Mouse (Mus musculus): Measurements from ENCODE around the gene Arhgap17. TPM values are rescaled to one million over a fixed set of nuclear protein-coding genes. Genes with fewer than 3 reads are reported as not detected.

Gene Arhgap17
- total and polyA plus RNA-seq, 3 experiments = 21.1 to 133 (median 80.8) TPM

- TF ChIP-seq GATA1 (IDR thresholded peaks at IDR 0.05; ENCODE audit: borderline replicate concordance, low read length) (no peak), TAL1 (conservative IDR thresholded peaks at IDR 0.05; ENCODE audit: low read depth, low read length) (no peak), GATA2 (IDR thresholded peaks at IDR 0.05; ENCODE audit: borderline replicate concordance, low read depth, low read length) (no peak)
- Histone ChIP-seq H3K4me3 (ENCODE audit: low read depth, low read length) (no peak overlapping the region), H3K9me3 (replicated peaks) (no peaks in the 10 kb centered on the region), H3K4me1 (ENCODE audit: insufficient read depth, low read depth, low read length) (peaks cover 18% of the 10 kb centered on the region), H3K36me3 (replicated peaks) (peaks cover 89% of the 10 kb centered on the region), H3K27me3 (ENCODE audit: insufficient read depth, low read length) (no peaks in the 10 kb centered on the region)
- ATAC-seq (ENCODE audit: extremely low read depth, insufficient number of reproducible peaks, low FRiP score, poor library complexity, severe bottlenecking) (no peak), DNase-seq (ENCODE audit: low spot score) (no peak)
Observed at GRCm38 (mm10) chr7:123326901-123327300, 42.8 kb downstream of the Arhgap17 start.

- TF ChIP-seq TAL1 (conservative IDR thresholded peaks at IDR 0.05; ENCODE audit: low read depth, low read length) (no peak), GATA1 (IDR thresholded peaks at IDR 0.05; ENCODE audit: borderline replicate concordance, low read length) (no peak), POLR2AphosphoS5 (IDR thresholded peaks at IDR 0.05; ENCODE audit: insufficient replicate concordance, low read depth, low read length) (no peak), CTCF (IDR thresholded peaks at IDR 0.05; ENCODE audit: low read depth, low read length) (no peak), GATA2 (IDR thresholded peaks at IDR 0.05; ENCODE audit: borderline replicate concordance, low read depth, low read length) (no peak)
- ATAC-seq (ENCODE audit: extremely low read depth, insufficient number of reproducible peaks, low FRiP score, poor library complexity, severe bottlenecking) = no peak
- H3K4me1 ChIP-seq (ENCODE audit: insufficient read depth, low read depth, low read length) = peaks cover 18% of the 10 kb centered on the region
- H3K9me3 ChIP-seq (replicated peaks) = no peaks in the 10 kb centered on the region
- peaks cover 91% of the 10 kb centered on the region for H3K36me3 ChIP-seq (replicated peaks)
- no peaks in the 10 kb centered on the region for H3K27me3 ChIP-seq (ENCODE audit: insufficient read depth, low read length)
- no peak for DNase-seq (ENCODE audit: low spot score)
- H3K4me3 ChIP-seq (ENCODE audit: low read depth, low read length) = no peak overlapping the region
Observed at GRCm38 (mm10) chr7:123326062-123326461, 43.7 kb downstream of the Arhgap17 start.

- ATAC-seq (ENCODE audit: extremely low read depth, insufficient number of reproducible peaks, low FRiP score, poor library complexity, severe bottlenecking) (no peak), DNase-seq (ENCODE audit: low spot score) (no peak)
- Histone ChIP-seq H3K36me3 (replicated peaks) (peaks cover 90% of the 10 kb centered on the region), H3K4me3 (ENCODE audit: low read depth, low read length) (no peak overlapping the region), H3K4me1 (ENCODE audit: insufficient read depth, low read depth, low read length) (peaks cover 9% of the 10 kb centered on the region), H3K27me3 (ENCODE audit: insufficient read depth, low read length) (no peaks in the 10 kb centered on the region), H3K9me3 (replicated peaks) (no peaks in the 10 kb centered on the region)
- no peak for TF ChIP-seq GATA2 (IDR thresholded peaks at IDR 0.05; ENCODE audit: borderline replicate concordance, low read depth, low read length)
- TF ChIP-seq TAL1 (conservative IDR thresholded peaks at IDR 0.05; ENCODE audit: low read depth, low read length) = no peak
- TF ChIP-seq POLR2AphosphoS5 (IDR thresholded peaks at IDR 0.05; ENCODE audit: insufficient replicate concordance, low read depth, low read length) = no peak
- no peak for TF ChIP-seq CTCF (IDR thresholded peaks at IDR 0.05; ENCODE audit: low read depth, low read length)
- no peak for TF ChIP-seq GATA1 (IDR thresholded peaks at IDR 0.05; ENCODE audit: borderline replicate concordance, low read length)
Observed at GRCm38 (mm10) chr7:123324105-123324504, 45.6 kb downstream of the Arhgap17 start.

- H3K9me3 ChIP-seq (replicated peaks) = no peaks in the 10 kb centered on the region
- TF ChIP-seq CTCF (IDR thresholded peaks at IDR 0.05; ENCODE audit: low read depth, low read length) = no peak
- no peak overlapping the region for H3K4me3 ChIP-seq (ENCODE audit: low read depth, low read length)
- peaks cover 94% of the 10 kb centered on the region for H3K36me3 ChIP-seq (replicated peaks)
- DNase-seq (ENCODE audit: low spot score) (no peak), ATAC-seq (ENCODE audit: extremely low read depth, insufficient number of reproducible peaks, low FRiP score, poor library complexity, severe bottlenecking) (no peak)
- peaks cover 9% of the 10 kb centered on the region for H3K4me1 ChIP-seq (ENCODE audit: insufficient read depth, low read depth, low read length)
- no peaks in the 10 kb centered on the region for H3K27me3 ChIP-seq (ENCODE audit: insufficient read depth, low read length)
Observed at GRCm38 (mm10) chr7:123323388-123323787, 46.3 kb downstream of the Arhgap17 start.

DNA sequence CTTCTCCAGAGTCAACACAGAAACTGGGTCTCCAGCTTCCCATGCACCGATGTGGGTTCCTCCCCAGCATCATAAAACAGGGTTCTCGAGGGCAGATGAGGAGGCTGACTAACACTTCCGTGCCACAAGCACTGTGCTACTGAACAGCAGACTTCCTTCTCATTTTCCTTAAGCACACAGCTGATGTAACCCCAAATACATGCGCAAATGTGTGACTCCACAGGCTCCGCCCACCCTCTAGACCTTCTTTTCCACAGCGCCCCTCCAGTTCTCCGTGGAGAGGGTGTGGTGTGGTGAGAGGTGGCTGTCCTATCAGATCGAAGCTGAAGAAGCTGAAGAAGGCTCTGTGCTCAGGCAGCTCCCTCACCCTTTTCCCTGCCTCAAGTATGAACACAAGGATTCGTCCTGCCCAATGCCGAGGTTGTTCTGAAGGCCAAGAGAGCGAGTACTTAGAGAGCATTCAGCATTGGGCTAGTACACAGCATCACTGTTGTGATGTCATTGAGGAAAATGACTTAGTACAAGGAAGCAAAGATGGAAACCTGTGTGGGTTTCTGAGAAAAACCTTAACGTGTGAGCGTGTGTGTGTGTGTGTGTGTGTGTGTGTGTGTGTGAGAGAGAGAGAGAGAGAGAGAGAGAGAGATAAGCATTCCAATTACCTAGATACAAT is 47.1 kb downstream of the Arhgap17 start:
- Histone ChIP-seq H3K4me3 (ENCODE audit: low read depth, low read length) (no peak overlapping the region), H3K9me3 (replicated peaks) (no peaks in the 10 kb centered on the region), H3K36me3 (replicated peaks) (peaks cover 91% of the 10 kb centered on the region), H3K4me1 (ENCODE audit: insufficient read depth, low read depth, low read length) (peaks cover 9% of the 10 kb centered on the region), H3K27me3 (ENCODE audit: insufficient read depth, low read length) (no peaks in the 10 kb centered on the region)
- TF ChIP-seq GATA2 (IDR thresholded peaks at IDR 0.05; ENCODE audit: borderline replicate concordance, low read depth, low read length) (no peak), TAL1 (conservative IDR thresholded peaks at IDR 0.05; ENCODE audit: low read depth, low read length) (no peak), POLR2AphosphoS5 (IDR thresholded peaks at IDR 0.05; ENCODE audit: insufficient replicate concordance, low read depth, low read length) (no peak), CTCF (IDR thresholded peaks at IDR 0.05; ENCODE audit: low read depth, low read length) (no peak), GATA1 (IDR thresholded peaks at IDR 0.05; ENCODE audit: borderline replicate concordance, low read length) (no peak)
- DNase-seq (ENCODE audit: low spot score) (no peak), ATAC-seq (ENCODE audit: extremely low read depth, insufficient number of reproducible peaks, low FRiP score, poor library complexity, severe bottlenecking) (no peak)

DNA sequence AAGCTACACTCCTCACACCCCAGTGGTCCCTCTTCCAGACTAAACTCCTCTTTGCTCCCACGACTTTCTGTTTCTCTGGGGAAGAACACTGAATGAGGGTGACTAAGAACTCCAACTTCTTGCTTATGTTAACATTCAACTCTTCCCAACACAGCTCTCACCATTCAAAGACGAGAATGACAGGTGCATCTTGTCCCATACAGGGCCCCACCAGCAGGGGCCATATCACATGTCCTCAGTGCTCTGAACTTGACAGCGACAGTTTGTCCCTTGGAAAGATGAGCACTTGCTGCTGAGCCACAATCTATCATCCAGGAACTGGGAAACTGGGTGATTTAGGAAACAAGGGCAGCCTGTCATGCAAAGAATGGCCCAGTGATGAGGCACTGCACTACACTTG is 57.0 kb downstream of the Arhgap17 start:
- Histone ChIP-seq H3K36me3 (replicated peaks) (peaks cover 93% of the 10 kb centered on the region), H3K9me3 (replicated peaks) (no peaks in the 10 kb centered on the region), H3K27me3 (ENCODE audit: insufficient read depth, low read length) (no peaks in the 10 kb centered on the region), H3K4me1 (ENCODE audit: insufficient read depth, low read depth, low read length) (peaks cover 16% of the 10 kb centered on the region), H3K4me3 (ENCODE audit: low read depth, low read length) (no peak overlapping the region)
- DNase-seq (ENCODE audit: low spot score) = no peak
- no peak for ATAC-seq (ENCODE audit: extremely low read depth, insufficient number of reproducible peaks, low FRiP score, poor library complexity, severe bottlenecking)
- TF ChIP-seq GATA1 (IDR thresholded peaks at IDR 0.05; ENCODE audit: borderline replicate concordance, low read length) = no peak
- TF ChIP-seq CTCF (IDR thresholded peaks at IDR 0.05; ENCODE audit: low read depth, low read length) = no peak
- no peak for TF ChIP-seq GATA2 (IDR thresholded peaks at IDR 0.05; ENCODE audit: borderline replicate concordance, low read depth, low read length)
- no peak for TF ChIP-seq TAL1 (conservative IDR thresholded peaks at IDR 0.05; ENCODE audit: low read depth, low read length)
- no peak for TF ChIP-seq POLR2AphosphoS5 (IDR thresholded peaks at IDR 0.05; ENCODE audit: insufficient replicate concordance, low read depth, low read length)
